Mouse (Mus musculus) heart, embryonic 12.5 days (tissue): ENCODE data around the gene Fam131c. TPM values are rescaled to one million over a fixed set of nuclear protein-coding genes. Genes with fewer than 3 reads are reported as not detected.

Source experiments
- ATAC-seq: fragments of 200-750 bp; cut with Nextera tagmentation; 2 replicates; pipeline ENCODE4 v1.8.0; 2017; ENCODE audit warnings: moderate TSS enrichment, moderate library complexity; ENCODE audit not compliant: insufficient number of reproducible peaks, low FRiP score
- H3K27ac ChIP-seq: fragments of 300-500 bp; sonication (generic); 2 replicates; pipeline ENCODE4 v1.5.1; 2016; ENCODE audit warnings: mild to moderate bottlenecking, moderate library complexity; ENCODE audit not compliant: poor library complexity, severe bottlenecking
- H3K27me3 ChIP-seq: fragments of 300-500 bp; sonication (generic); replicated peaks from 2 replicates; pipeline ENCODE4 v1.6.1; 2016; ENCODE audit warnings: mild to moderate bottlenecking, moderate library complexity
- H3K36me3 ChIP-seq: fragments of 300-500 bp; sonication (generic); 2 replicates; pipeline ENCODE4 v1.6.1; 2016; ENCODE audit warnings: mild to moderate bottlenecking, moderate library complexity
- H3K4me1 ChIP-seq: fragments of 300-500 bp; sonication (generic); replicated peaks from 2 replicates; pipeline ENCODE4 v1.6.1; 2016; ENCODE audit warnings: mild to moderate bottlenecking
- H3K4me2 ChIP-seq: fragments of 300-500 bp; sonication (generic); 2 replicates; pipeline ENCODE4 v1.6.1; 2016; ENCODE audit warnings: mild to moderate bottlenecking, moderate library complexity
- H3K4me3 ChIP-seq: fragments of 300-500 bp; sonication (generic); 2 replicates; pipeline ENCODE4 v1.5.1; 2016; ENCODE audit warnings: mild to moderate bottlenecking
- H3K9ac ChIP-seq: fragments of 300-500 bp; sonication (generic); 2 replicates; pipeline ENCODE4 v1.6.1; 2016; ENCODE audit warnings: mild to moderate bottlenecking, moderate library complexity
- H3K9me3 ChIP-seq: fragments of 300-500 bp; sonication (generic); replicated peaks from 2 replicates; pipeline ENCODE4 v1.6.1; 2016; ENCODE audit warnings: mild to moderate bottlenecking, moderate library complexity
- WGBS: fragments of 180-500 bp; shearing (Covaris S2); methylation state at CpG from one replicate; pipeline ENCODE4 v1.1.7; 2016; 5-methylcytosine and 5-hydroxymethylcytosine counted together
- polyA plus RNA-seq: library from polyadenylated mRNA; unstranded; fragments of >200 nt; fragmentation: Nextera tagmentation; extraction: Ambion mirVana; gene quantifications from 2 replicates; pipeline ENCODE4 v1.2.1, GENCODE M21; 2016

Fam131c gene
- polyA plus RNA-seq, 1 experiment from 2014 or later, result 0.93 TPM

- H3K27ac ChIP-seq, result peak overlapping the region; percentile 19; the same call in 1 of the 2 replicates
- H3K9me3 ChIP-seq, result no peaks in the 10 kb centered on the region
- no peaks in the 10 kb centered on the region for H3K36me3 ChIP-seq
- H3K4me2 ChIP-seq, result peak overlapping the region; percentile 30; the same call in 1 of the 2 replicates
- peaks cover 25% of the 10 kb centered on the region for H3K4me1 ChIP-seq
- ATAC-seq, result peak; percentile 49; the same call in 1 of the 2 replicates
- no peak overlapping the region for H3K4me3 ChIP-seq
- H3K27me3 ChIP-seq, result peaks cover 14% of the 10 kb centered on the region; the same call in 1 of the 2 replicates
- 25% methylated on average over 14 of the region's 14 CpGs for WGBS
- peak overlapping the region; percentile 48; the same call in 1 of the 2 replicates for H3K9ac ChIP-seq
These were observed 38.7 kb downstream of the Fam131c start for GRCm38 (mm10) chr4:141406516-141407299.

GRCm38 (mm10) chr4:141408577-141408976 lies 40.6 kb downstream of the Fam131c start:
- peaks cover 25% of the 10 kb centered on the region for H3K4me1 ChIP-seq
- no peak overlapping the region for H3K9ac ChIP-seq
- WGBS, result 91% methylated on average over 3 of the region's 3 CpGs
- ATAC-seq, result no peak
- no peak overlapping the region for H3K4me3 ChIP-seq
- H3K9me3 ChIP-seq, result no peaks in the 10 kb centered on the region; the same call in 1 of the 2 replicates
- H3K4me2 ChIP-seq, result no peak overlapping the region
- no peaks in the 10 kb centered on the region for H3K36me3 ChIP-seq
- H3K27me3 ChIP-seq, result peaks cover 18% of the 10 kb centered on the region; the same call in 1 of the 2 replicates
- no peak overlapping the region for H3K27ac ChIP-seq

GRCm38 (mm10) chr4:141411430-141411992 lies 43.5 kb downstream of the Fam131c start:
- Histone ChIP-seq H3K9me3 (no peaks in the 10 kb centered on the region; the same call in 1 of the 2 replicates), H3K4me3 (no peak overlapping the region), H3K27me3 (peaks cover 18% of the 10 kb centered on the region; the same call in 1 of the 2 replicates), H3K36me3 (no peaks in the 10 kb centered on the region), H3K9ac (no peak overlapping the region), H3K4me2 (peak overlapping the region; percentile 39; the same call in 1 of the 2 replicates), H3K27ac (no peak overlapping the region), H3K4me1 (peaks cover 20% of the 10 kb centered on the region)
- 18% methylated on average over 22 of the region's 22 CpGs for WGBS
- no peak for ATAC-seq

- Histone ChIP-seq H3K9me3 (no peaks in the 10 kb centered on the region; the same call in 1 of the 2 replicates), H3K27ac (no peak within 1 kb of the TSS), H3K27me3 (peaks cover 9% of the 10 kb centered on the region; the same call in 1 of the 2 replicates), H3K9ac (no peak within 1 kb of the TSS), H3K4me3 (no peak within 1 kb of the TSS), H3K4me1 (peaks cover 22% of the 10 kb centered on the region), H3K36me3 (no peaks in the 10 kb centered on the region), H3K4me2 (no peak within 1 kb of the TSS)
- WGBS, result 58% methylated on average over 7 of the region's 7 CpGs
- ATAC-seq, result no peak
These were observed 47.9 kb downstream of the Fam131c start, which contains the start of gene Clcnkb for GRCm38 (mm10) chr4:141415924-141416323. Clcnkb (minus strand) TSS chr4:141416014.

GRCm38 (mm10) chr4:141419398-141420191 lies 51.6 kb downstream of the Fam131c start:
- Histone ChIP-seq H3K4me3 (no peak overlapping the region), H3K9me3 (no peaks in the 10 kb centered on the region), H3K4me2 (peak overlapping the region; percentile 89), H3K9ac (peak overlapping the region; percentile 70), H3K27me3 (no peaks in the 10 kb centered on the region), H3K27ac (peak overlapping the region; percentile 99), H3K4me1 (peaks cover 36% of the 10 kb centered on the region), H3K36me3 (peaks cover 2% of the 10 kb centered on the region; the same call in 1 of the 2 replicates)
- ATAC-seq, result peak; percentile 8; the same call in 1 of the 2 replicates
- 50% methylated on average over 27 of the region's 27 CpGs for WGBS

- Histone ChIP-seq H3K27me3 (no peaks in the 10 kb centered on the region), H3K4me1 (peaks cover 42% of the 10 kb centered on the region), H3K9ac (peak within 1 kb of the TSS; percentile 87), H3K27ac (peak within 1 kb of the TSS; percentile 99), H3K4me2 (peak within 1 kb of the TSS; percentile 89), H3K4me3 (peak within 1 kb of the TSS; percentile 57), H3K36me3 (peaks cover 2% of the 10 kb centered on the region; the same call in 1 of the 2 replicates), H3K9me3 (no peaks in the 10 kb centered on the region)
- no peak for ATAC-seq
- WGBS, result 35% methylated on average over 9 of the region's 9 CpGs
These were observed 52.3 kb downstream of the Fam131c start, which contains the start of gene Hspb7 for GRCm38 (mm10) chr4:141420192-141420829. Hspb7 (plus strand) TSS chr4:141420779.

- peaks cover 2% of the 10 kb centered on the region; the same call in 1 of the 2 replicates for H3K36me3 ChIP-seq
- peak overlapping the region; percentile 57 for H3K4me3 ChIP-seq
- H3K9ac ChIP-seq, result peak overlapping the region; percentile 70
- no peak for ATAC-seq
- WGBS, result 14% methylated on average over 9 of the region's 9 CpGs
- no peaks in the 10 kb centered on the region for H3K27me3 ChIP-seq
- H3K9me3 ChIP-seq, result no peaks in the 10 kb centered on the region
- peak overlapping the region; percentile 99 for H3K27ac ChIP-seq
- H3K4me1 ChIP-seq, result peaks cover 42% of the 10 kb centered on the region
- H3K4me2 ChIP-seq, result peak overlapping the region; percentile 89
These were observed 52.9 kb downstream of the Fam131c start for GRCm38 (mm10) chr4:141420886-141421285.

- Histone ChIP-seq H3K9ac (peak overlapping the region; percentile 87), H3K36me3 (peaks cover 2% of the 10 kb centered on the region; the same call in 1 of the 2 replicates), H3K4me1 (peaks cover 43% of the 10 kb centered on the region), H3K9me3 (no peaks in the 10 kb centered on the region), H3K27me3 (no peaks in the 10 kb centered on the region), H3K4me3 (peak overlapping the region; percentile 57), H3K27ac (peak overlapping the region; percentile 99), H3K4me2 (peak overlapping the region; percentile 89)
- peak; percentile 66 for ATAC-seq
- WGBS, result 15% methylated on average over 14 of the region's 14 CpGs
These were observed 53.4 kb downstream of the Fam131c start for GRCm38 (mm10) chr4:141421423-141421822.

- 48% methylated on average over 5 of the region's 5 CpGs for WGBS
- Histone ChIP-seq H3K36me3 (peaks cover 2% of the 10 kb centered on the region; the same call in 1 of the 2 replicates), H3K4me1 (peaks cover 55% of the 10 kb centered on the region), H3K4me2 (peak overlapping the region; percentile 89), H3K9ac (peak overlapping the region; percentile 87), H3K4me3 (peak overlapping the region; percentile 57), H3K27ac (peak overlapping the region; percentile 99), H3K27me3 (no peaks in the 10 kb centered on the region), H3K9me3 (no peaks in the 10 kb centered on the region)
- no peak for ATAC-seq
These were observed 54.8 kb downstream of the Fam131c start for GRCm38 (mm10) chr4:141422841-141423240.

GRCm38 (mm10) chr4:141423288-141423687 lies 55.3 kb downstream of the Fam131c start:
- Histone ChIP-seq H3K9me3 (no peaks in the 10 kb centered on the region), H3K4me2 (peak overlapping the region; percentile 89), H3K27ac (peak overlapping the region; percentile 99), H3K27me3 (no peaks in the 10 kb centered on the region), H3K4me3 (peak overlapping the region; percentile 57), H3K9ac (peak overlapping the region; percentile 87), H3K36me3 (peaks cover 2% of the 10 kb centered on the region; the same call in 1 of the 2 replicates), H3K4me1 (peaks cover 55% of the 10 kb centered on the region)
- ATAC-seq, result no peak
- WGBS, result 52% methylated on average over 5 of the region's 5 CpGs
